Mouse (Mus musculus) cortical plate, adult 2 months (tissue): ENCODE data around the gene Pfas.

Experiments
- CTCF ChIP-seq: fragments of 200-500 bp; IDR thresholded peaks from 2 replicates; pipeline ENCODE4 v1.5.1; 2011; ENCODE audit warnings: mild to moderate bottlenecking, control low read depth, low read length; ENCODE audit not compliant: insufficient read depth; ENCODE audit errors: extremely low read depth
- POLR2A ChIP-seq: fragments of 200-500 bp; IDR thresholded peaks from 2 replicates; pipeline ENCODE4 v1.6.1; 2011; ENCODE audit warnings: mild to moderate bottlenecking, low read length, control low read depth; ENCODE audit not compliant: insufficient read depth; ENCODE audit errors: extremely low read depth

DNA sequence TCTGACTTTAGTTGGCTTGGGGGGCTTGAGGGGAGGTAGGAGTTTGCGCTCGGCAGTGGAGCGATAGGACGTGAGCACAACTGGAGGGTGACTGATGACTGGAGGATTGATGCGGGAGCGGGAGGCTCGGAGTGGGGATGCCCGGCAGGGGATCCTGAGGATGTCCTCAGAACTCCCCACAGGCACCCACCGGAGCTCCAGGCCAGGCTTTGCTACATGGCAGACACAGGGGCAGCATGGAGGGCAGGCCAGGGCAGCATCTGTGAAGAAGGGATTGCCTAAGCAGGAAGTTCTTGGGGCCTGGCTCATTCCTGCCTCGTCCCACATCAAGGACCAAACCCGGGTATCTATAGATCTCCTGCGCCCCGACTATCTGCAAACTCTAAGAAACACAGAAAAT is 54.4 kb downstream of the Pfas start:
- no peak for TF ChIP-seq CTCF
- TF ChIP-seq POLR2A = no peak
